Mouse (Mus musculus) telencephalon, adult 2 months (tissue): ENCODE measurements around the gene Flt4.
A peak's percentile ranks its signal among the peaks of the same experiment; 100 is the strongest.

ENCODE experiments used
- DNase-seq: peaks from one replicate; pipeline ENCODE4 v3.0.0-alpha.2; 2011; ENCODE audit warnings: low read depth, low spot score

The Flt4 gene

GRCm38 (mm10) chr11:49645677-49646076 is 36.6 kb downstream of the Flt4 start:
- no peak for DNase-seq

- DNase-seq, result no peak
Observed at GRCm38 (mm10) chr11:49650113-49650993, 41.3 kb downstream of the Flt4 start.

GRCm38 (mm10) chr11:49650994-49651761 is 42.1 kb downstream of the Flt4 start:
- peak; percentile 74 for DNase-seq

GRCm38 (mm10) chr11:49651762-49652322 is 42.8 kb downstream of the Flt4 start:
- DNase-seq, result no peak

- peak; percentile 39 for DNase-seq
Observed at GRCm38 (mm10) chr11:49652401-49653078, 43.5 kb downstream of the Flt4 start.

GRCm38 (mm10) chr11:49653079-49653408 is 44.0 kb downstream of the Flt4 start:
- no peak for DNase-seq

- DNase-seq, result no peak
Observed at GRCm38 (mm10) chr11:49654651-49655050, 45.6 kb downstream of the Flt4 start.

- DNase-seq, result no peak
Observed at GRCm38 (mm10) chr11:49655501-49655900, 46.4 kb downstream of the Flt4 start.

- no peak for DNase-seq
Observed at GRCm38 (mm10) chr11:49658065-49658464, 49.0 kb downstream of the Flt4 start.

GRCm38 (mm10) chr11:49658791-49659469 is 49.9 kb downstream of the Flt4 start:
- no peak for DNase-seq

GRCm38 (mm10) chr11:49659470-49659799 is 50.4 kb downstream of the Flt4 start:
- no peak for DNase-seq

- DNase-seq, result no peak
Observed at GRCm38 (mm10) chr11:49662292-49662780, 53.3 kb downstream of the Flt4 start.

GRCm38 (mm10) chr11:49663310-49663709 is 54.2 kb downstream of the Flt4 start, which contains the start of gene Scgb3a1:
Gene Scgb3a1 (plus strand): TSS chr11:49663610.
- DNase-seq, result no peak

- DNase-seq, result no peak
Observed at GRCm38 (mm10) chr11:49664262-49665140, 55.4 kb downstream of the Flt4 start.

GRCm38 (mm10) chr11:49665462-49665861 is 56.4 kb downstream of the Flt4 start:
- no peak for DNase-seq

GRCm38 (mm10) chr11:49673433-49673832 is 64.4 kb downstream of the Flt4 start:
- no peak for DNase-seq

- DNase-seq, result no peak
Observed at GRCm38 (mm10) chr11:49684237-49684973, 75.3 kb downstream of the Flt4 start.

- DNase-seq, result no peak
Observed at GRCm38 (mm10) chr11:49695013-49695412, 86.0 kb downstream of the Flt4 start.

GRCm38 (mm10) chr11:49695695-49696094 is 86.6 kb downstream of the Flt4 start:
- DNase-seq, result no peak
